Mouse (Mus musculus): ENCODE results near the gene Slain1. TPM values are rescaled to one million over a fixed set of nuclear protein-coding genes. Genes with fewer than 3 reads are reported as not detected.
"Not testable (repeated sequence)": the region's sequence is repeated elsewhere in the genome, so short reads cannot be mapped to it uniquely, and the experiment has no call there.

The Slain1 gene
- polyA plus RNA-seq, 2 experiments: 0.22 to 0.27 TPM

DNA sequence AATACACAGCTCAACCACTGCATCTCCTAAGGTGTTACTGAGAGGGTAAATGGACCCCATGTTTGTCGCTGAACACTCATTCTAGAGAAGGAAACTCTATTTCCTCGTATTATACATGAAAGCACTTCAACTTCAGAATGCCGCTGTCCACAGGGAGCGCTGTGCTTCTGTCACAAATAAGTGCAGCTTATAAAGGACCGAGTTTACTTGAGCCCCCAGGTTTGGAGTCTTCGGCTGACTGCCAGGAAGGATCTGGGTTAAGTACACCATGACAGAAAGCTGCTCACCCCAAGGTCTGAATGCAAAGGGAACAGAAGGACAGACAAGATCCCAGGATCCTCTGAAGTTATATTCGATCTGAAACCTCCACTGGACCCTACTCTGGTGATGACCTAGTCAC, 91.2 kb downstream of the Slain1 start:
- no peak overlapping the region for H3K4me3 ChIP-seq (ENCODE audit: insufficient read depth in 1 of 2, low read depth in 2 of 2, low read length in 2 of 2)
- DNase-seq (ENCODE audit: low read depth in 3 of 3, low spot score in 3 of 3): no peak
- no peaks in the 10 kb centered on the region for H3K4me1 ChIP-seq (replicated peaks; ENCODE audit: control insufficient read depth in 2 of 2, insufficient read depth in 2 of 2, low read length in 1 of 2)
- WGBS (ENCODE audit: insufficient replicate concordance): 60% methylated on average over 7 of the region's 7 CpGs
- TF ChIP-seq EP300 (IDR thresholded peaks at IDR 0.05; ENCODE audit: low read depth) (no peak), CTCF (IDR thresholded peaks at IDR 0.05; ENCODE audit: low read depth) (no peak)
- H3K4me2 ChIP-seq (ENCODE audit: low read depth): no peak overlapping the region
- no peak overlapping the region for H3K27ac ChIP-seq
- H3K36me3 ChIP-seq (replicated peaks; ENCODE audit: control insufficient read depth, insufficient read depth, low read depth): no peaks in the 10 kb centered on the region
- H3K27me3 ChIP-seq (ENCODE audit: control insufficient read depth, insufficient read depth, low read length): no peaks in the 10 kb centered on the region
- no peak overlapping the region for H3K9ac ChIP-seq (replicated peaks)
- no peak for ATAC-seq (ENCODE audit: insufficient read depth)
- H3K9me3 ChIP-seq (ENCODE audit: control insufficient read depth, low read length): no peaks in the 10 kb centered on the region

GRCm38 (mm10) chr14:103742150-103742549, 92.1 kb downstream of the Slain1 start:
- no peaks in the 10 kb centered on the region for H3K9me3 ChIP-seq (ENCODE audit: control insufficient read depth, low read length)
- no peak for DNase-seq (ENCODE audit: low read depth in 3 of 3, low spot score in 3 of 3)
- H3K36me3 ChIP-seq (replicated peaks; ENCODE audit: control insufficient read depth, insufficient read depth, low read depth): no peaks in the 10 kb centered on the region
- WGBS (ENCODE audit: insufficient replicate concordance): 48% methylated on average over 8 of the region's 8 CpGs
- H3K4me3 ChIP-seq (ENCODE audit: insufficient read depth in 1 of 2, low read depth in 2 of 2, low read length in 2 of 2): no peak overlapping the region
- no peak overlapping the region for H3K9ac ChIP-seq (replicated peaks)
- ATAC-seq (ENCODE audit: insufficient read depth): no peak
- no peak overlapping the region for H3K4me2 ChIP-seq (ENCODE audit: low read depth)
- H3K4me1 ChIP-seq (replicated peaks; ENCODE audit: control insufficient read depth in 2 of 2, insufficient read depth in 2 of 2, low read length in 1 of 2): no peaks in the 10 kb centered on the region
- TF ChIP-seq EP300 (IDR thresholded peaks at IDR 0.05; ENCODE audit: low read depth) (no peak), CTCF (IDR thresholded peaks at IDR 0.05; ENCODE audit: low read depth) (no peak)
- H3K27ac ChIP-seq: no peak overlapping the region
- no peaks in the 10 kb centered on the region for H3K27me3 ChIP-seq (ENCODE audit: control insufficient read depth, insufficient read depth, low read length)

GRCm38 (mm10) chr14:103747345-103747744, 97.3 kb downstream of the Slain1 start:
- Histone ChIP-seq H3K4me1 (replicated peaks; ENCODE audit: control insufficient read depth in 2 of 2, insufficient read depth in 2 of 2, low read length in 1 of 2) (no peaks in the 10 kb centered on the region; a peak in 1 of 4 replicates), H3K4me2 (ENCODE audit: low read depth) (no peak overlapping the region), H3K36me3 (replicated peaks; ENCODE audit: control insufficient read depth, insufficient read depth, low read depth) (no peaks in the 10 kb centered on the region), H3K9me3 (ENCODE audit: control insufficient read depth, low read length) (no peaks in the 10 kb centered on the region), H3K4me3 (ENCODE audit: insufficient read depth in 1 of 2, low read depth in 2 of 2, low read length in 2 of 2) (no peak overlapping the region), H3K9ac (replicated peaks) (no peak overlapping the region), H3K27me3 (ENCODE audit: control insufficient read depth, insufficient read depth, low read length) (no peaks in the 10 kb centered on the region), H3K27ac (no peak overlapping the region)
- ATAC-seq (ENCODE audit: insufficient read depth) (no peak), DNase-seq (ENCODE audit: low read depth in 3 of 3, low spot score in 3 of 3) (no peak)
- WGBS (ENCODE audit: insufficient replicate concordance): 17% methylated on average over 6 of the region's 6 CpGs
- TF ChIP-seq CTCF (IDR thresholded peaks at IDR 0.05; ENCODE audit: low read depth) (no peak), EP300 (IDR thresholded peaks at IDR 0.05; ENCODE audit: low read depth) (no peak)

DNA sequence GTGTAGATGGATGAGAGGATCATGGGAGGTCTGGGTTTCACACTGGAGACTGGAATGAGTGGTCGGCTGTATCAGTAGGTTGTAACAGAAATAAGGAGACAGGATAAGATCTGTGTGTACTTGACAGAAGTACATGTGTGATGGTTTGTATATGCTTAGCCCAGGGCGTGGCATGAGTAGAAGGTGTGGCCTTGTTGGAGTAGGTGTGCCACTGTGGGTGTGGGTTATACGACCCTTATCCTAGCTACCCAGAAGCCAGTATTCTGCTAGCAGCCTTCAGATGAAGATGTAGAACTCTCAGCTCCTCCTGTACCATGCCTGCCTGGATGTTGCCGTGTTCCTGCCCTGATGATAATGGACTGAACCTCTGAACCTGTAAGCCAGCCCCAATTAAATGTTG, 100.6 kb downstream of the Slain1 start:
- ATAC-seq (ENCODE audit: insufficient read depth): peak; percentile 57
- 44% methylated on average over 4 of the region's 4 CpGs for WGBS (ENCODE audit: insufficient replicate concordance)
- H3K4me3 ChIP-seq (ENCODE audit: insufficient read depth in 1 of 2, low read depth in 2 of 2, low read length in 2 of 2); H3K9ac ChIP-seq (replicated peaks); H3K4me2 ChIP-seq (ENCODE audit: low read depth); H3K36me3 ChIP-seq (replicated peaks; ENCODE audit: control insufficient read depth, insufficient read depth, low read depth); H3K27me3 ChIP-seq (ENCODE audit: control insufficient read depth, insufficient read depth, low read length); H3K27ac ChIP-seq; DNase-seq (ENCODE audit: low read depth in 3 of 3, low spot score in 3 of 3); H3K9me3 ChIP-seq (ENCODE audit: control insufficient read depth, low read length); H3K4me1 ChIP-seq (replicated peaks; ENCODE audit: control insufficient read depth in 2 of 2, insufficient read depth in 2 of 2, low read length in 1 of 2): not testable (repeated sequence)

GRCm38 (mm10) chr14:103751384-103751783, 101.4 kb downstream of the Slain1 start:
- Histone ChIP-seq H3K4me1 (replicated peaks; ENCODE audit: control insufficient read depth in 2 of 2, insufficient read depth in 2 of 2, low read length in 1 of 2) (no peaks in the 10 kb centered on the region; a peak in 1 of 4 replicates), H3K4me3 (ENCODE audit: insufficient read depth in 1 of 2, low read depth in 2 of 2, low read length in 2 of 2) (no peak overlapping the region), H3K9me3 (ENCODE audit: control insufficient read depth, low read length) (no peaks in the 10 kb centered on the region), H3K27me3 (ENCODE audit: control insufficient read depth, insufficient read depth, low read length) (no peaks in the 10 kb centered on the region), H3K4me2 (ENCODE audit: low read depth) (no peak overlapping the region), H3K36me3 (replicated peaks; ENCODE audit: control insufficient read depth, insufficient read depth, low read depth) (no peaks in the 10 kb centered on the region), H3K27ac (no peak overlapping the region), H3K9ac (replicated peaks) (no peak overlapping the region)
- TF ChIP-seq CTCF (IDR thresholded peaks at IDR 0.05; ENCODE audit: low read depth): no peak
- TF ChIP-seq EP300 (IDR thresholded peaks at IDR 0.05; ENCODE audit: low read depth): no peak
- no peak for DNase-seq (ENCODE audit: low read depth in 3 of 3, low spot score in 3 of 3)
- ATAC-seq (ENCODE audit: insufficient read depth): no peak

DNA sequence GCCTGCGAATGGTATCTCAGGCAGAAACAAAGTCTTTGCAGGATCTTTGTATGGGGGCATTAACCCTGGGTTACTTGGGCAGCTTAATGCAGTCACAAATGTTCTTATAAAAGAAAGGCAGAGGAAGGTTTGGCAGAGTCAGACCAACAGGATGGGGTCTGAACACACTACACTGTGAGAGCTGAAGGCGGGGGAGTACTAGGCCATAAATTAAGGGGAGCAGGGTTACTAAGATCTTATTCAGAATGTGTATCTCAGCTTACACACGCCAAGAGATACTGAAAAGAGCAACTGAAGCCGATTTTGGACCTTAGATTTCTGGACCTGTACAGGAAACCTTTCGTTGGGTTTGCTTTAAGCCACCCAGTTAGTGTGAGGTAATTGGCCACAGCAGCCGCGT, 102.7 kb downstream of the Slain1 start:
- DNase-seq (ENCODE audit: low read depth in 3 of 3, low spot score in 3 of 3) (no peak), ATAC-seq (ENCODE audit: insufficient read depth) (no peak)
- Histone ChIP-seq H3K9ac (replicated peaks) (no peak overlapping the region), H3K36me3 (replicated peaks; ENCODE audit: control insufficient read depth, insufficient read depth, low read depth) (no peaks in the 10 kb centered on the region), H3K27ac (no peak overlapping the region), H3K9me3 (ENCODE audit: control insufficient read depth, low read length) (no peaks in the 10 kb centered on the region), H3K4me3 (ENCODE audit: insufficient read depth in 1 of 2, low read depth in 2 of 2, low read length in 2 of 2) (no peak overlapping the region), H3K4me1 (replicated peaks; ENCODE audit: control insufficient read depth in 2 of 2, insufficient read depth in 2 of 2, low read length in 1 of 2) (no peaks in the 10 kb centered on the region), H3K27me3 (ENCODE audit: control insufficient read depth, insufficient read depth, low read length) (no peaks in the 10 kb centered on the region), H3K4me2 (ENCODE audit: low read depth) (no peak overlapping the region)
- no peak for TF ChIP-seq CTCF (IDR thresholded peaks at IDR 0.05; ENCODE audit: low read depth)
- no peak for TF ChIP-seq EP300 (IDR thresholded peaks at IDR 0.05; ENCODE audit: low read depth)
- 64% methylated on average over 7 of the region's 7 CpGs for WGBS (ENCODE audit: insufficient replicate concordance)
